Mouse (Mus musculus) T-helper 2 cell (primary cell): ENCODE measurements at regions not wholly inside any gene's neighbourhood (a gene's known extent, or its start where the extent isn't known, plus 50 kb on each side); places are given as distances from the start of the nearest gene placed in this dataset.

Experiments used
- in situ Hi-C: fragments of 300-600 bp; cut with MboI, MseI; formaldehyde crosslinking; loops from one replicate; pipeline ENCODE4 v1.15.1; 2025; ENCODE audit warnings: high pct_unique_total_duplicates

- in situ Hi-C loops: no loop called here
Measured at GRCm38 (mm10) chrX:166980504-166980903, 228.6 kb downstream of the Tmsb4x start.

- in situ Hi-C loops: no loop called here
Measured at GRCm38 (mm10) chrX:166977029-166977428, 232.1 kb downstream of the Tmsb4x start.

GRCm38 (mm10) chrX:166971721-166972120 lies 237.4 kb downstream of the Tmsb4x start:
- in situ Hi-C loops: no loop called here

GRCm38 (mm10) chrX:166964656-166965582 lies 244.2 kb downstream of the Tmsb4x start:
- in situ Hi-C loops: no loop called here

- in situ Hi-C loops: no loop called here
Measured at GRCm38 (mm10) chrX:166952528-166953189, 256.5 kb downstream of the Tmsb4x start.

- in situ Hi-C loops: no loop called here
Measured at GRCm38 (mm10) chrX:166951011-166951410, 258.1 kb downstream of the Tmsb4x start.

- in situ Hi-C loops: no loop called here
Measured at GRCm38 (mm10) chrX:166945915-166946314, 263.2 kb downstream of the Tmsb4x start.

- in situ Hi-C loops: no loop called here
Measured at GRCm38 (mm10) chrX:166945476-166945875, 263.6 kb downstream of the Tmsb4x start.

GRCm38 (mm10) chrX:166933766-166934165 lies 275.3 kb downstream of the Tmsb4x start:
- in situ Hi-C loops: no loop called here

- in situ Hi-C loops: no loop called here
Measured at GRCm38 (mm10) chrX:166932472-166932871, 276.6 kb downstream of the Tmsb4x start.

GRCm38 (mm10) chrX:166931048-166931447 lies 278.1 kb downstream of the Tmsb4x start:
- in situ Hi-C loops: no loop called here

- in situ Hi-C loops: no loop called here
Measured at GRCm38 (mm10) chrX:166929716-166930420, 279.2 kb downstream of the Tmsb4x start.

GRCm38 (mm10) chrX:166915356-166915953 lies 293.7 kb downstream of the Tmsb4x start:
- in situ Hi-C loops: no loop called here

- in situ Hi-C loops: no loop called here
Measured at GRCm38 (mm10) chrX:166906602-166907001, 302.5 kb downstream of the Tmsb4x start.

- in situ Hi-C loops: no loop called here
Measured at GRCm38 (mm10) chrX:166900761-166901160, 308.4 kb downstream of the Tmsb4x start.

- in situ Hi-C loops: no loop called here
Measured at GRCm38 (mm10) chrX:166895199-166895598, 309.7 kb upstream of the Egfl6 start.

- in situ Hi-C loops: no loop called here
Measured at GRCm38 (mm10) chrX:166886417-166886816, 300.9 kb upstream of the Egfl6 start.

GRCm38 (mm10) chrX:166869515-166869914 lies 284.0 kb upstream of the Egfl6 start:
- in situ Hi-C loops: no loop called here

GRCm38 (mm10) chrX:166867692-166868091 lies 282.2 kb upstream of the Egfl6 start:
- in situ Hi-C loops: no loop called here
